Mouse (Mus musculus): Measurements from ENCODE around the gene Sugp1.

DNA sequence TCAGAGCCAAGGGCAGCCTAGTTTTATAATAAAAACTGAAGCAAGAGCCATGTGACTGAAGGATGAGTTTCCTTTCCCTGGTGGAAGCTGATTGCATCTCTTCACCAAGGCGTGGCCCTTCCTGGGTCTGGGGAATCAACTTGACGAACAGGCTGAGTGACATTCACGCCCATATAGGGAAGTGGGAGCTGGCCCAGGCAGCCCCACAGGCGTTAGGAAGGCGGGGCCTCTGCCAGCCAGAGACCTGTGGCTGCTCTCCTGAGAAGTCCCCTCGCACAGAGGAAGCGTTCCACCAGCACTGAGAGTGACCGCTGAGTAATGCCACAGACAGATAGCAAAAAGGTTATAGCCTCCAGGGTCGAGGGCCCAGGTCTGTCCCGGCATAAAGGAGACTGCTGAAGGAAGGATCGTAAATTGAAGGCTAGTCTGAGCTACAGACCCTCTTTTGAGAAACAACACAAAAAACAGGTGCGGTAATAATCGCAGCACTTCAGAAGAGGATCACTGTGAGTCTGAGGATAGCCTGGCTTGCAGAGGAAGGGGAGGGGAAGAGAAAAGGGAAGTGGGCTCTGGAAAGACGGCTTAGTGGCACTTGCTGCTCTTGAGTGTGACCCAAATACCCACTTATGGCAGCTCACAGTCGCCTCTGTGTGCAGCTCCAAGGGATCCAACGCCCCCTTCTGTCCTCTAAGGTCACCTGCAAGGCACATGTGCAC lies 41.3 kb upstream of the Sugp1 start:
- TF ChIP-seq POLR2A (IDR thresholded peaks at IDR 0.05; ENCODE audit: insufficient read depth, low read depth, low read length) (no peak), CTCF (IDR thresholded peaks at IDR 0.05; ENCODE audit: insufficient read depth, low read depth, low read length) (peak; percentile 56)

All from olfactory bulb, adult 2 months (tissue).